Mouse (Mus musculus) myocyte (in vitro differentiated cells): ENCODE data around the gene P3h2. TPM values are rescaled to one million over a fixed set of nuclear protein-coding genes. Genes with fewer than 3 reads are reported as not detected.

Source experiments
- H3K27me3 ChIP-seq: one replicate; pipeline ENCODE4 v1.6.1; 2011; ENCODE audit not compliant: control insufficient read depth, insufficient read depth, insufficient read length
- H3K36me3 ChIP-seq: one replicate; pipeline ENCODE4 v1.6.1; 2011; ENCODE audit not compliant: control insufficient read depth, insufficient read depth
- H3K4me2 ChIP-seq: one replicate; pipeline ENCODE4 v1.6.1; 2011; ENCODE audit warnings: low read depth, control low read depth
- H3K4me3 ChIP-seq: one replicate; pipeline ENCODE4 v1.5.1; 2011; ENCODE audit warnings: mild to moderate bottlenecking, control low read depth, moderate library complexity
- H3K79me2 ChIP-seq: one replicate; pipeline ENCODE4 v1.6.1; 2011; ENCODE audit not compliant: control insufficient read depth, insufficient read depth
- H3ac ChIP-seq: one replicate; pipeline ENCODE4 v1.6.1; 2011; ENCODE audit not compliant: control insufficient read depth, insufficient read length
- CEBPB ChIP-seq: IDR thresholded peaks from 2 replicates; pipeline ENCODE4 v1.6.1; 2011; ENCODE audit warnings: mild to moderate bottlenecking, moderate library complexity; ENCODE audit not compliant: poor library complexity, insufficient read depth, severe bottlenecking
- E2F4 ChIP-seq: IDR thresholded peaks from one replicate; pipeline ENCODE4 v1.6.1; 2011; ENCODE audit warnings: mild to moderate bottlenecking, control low read depth, moderate library complexity; ENCODE audit not compliant: insufficient read depth
- MAX ChIP-seq: IDR thresholded peaks from one replicate; pipeline ENCODE4 v1.6.1; 2011; ENCODE audit warnings: low read depth, mild to moderate bottlenecking, control low read depth
- MYOD1 ChIP-seq, 3 experiments: IDR thresholded peaks; one replicate each; pipeline ENCODE4 v1.6.1; 2011; ENCODE audit warnings: control low read depth in 2 of 3, low read depth in 2 of 3, mild to moderate bottlenecking in 2 of 3, moderate library complexity in 1 of 3; ENCODE audit not compliant: insufficient read length in 2 of 3, control insufficient read depth in 1 of 3
- MYOG ChIP-seq, 3 experiments: IDR thresholded peaks; one replicate each; pipeline ENCODE4 v1.6.1; 2011; ENCODE audit warnings: control low read depth in 2 of 3, low read depth in 2 of 3, mild to moderate bottlenecking in 2 of 3; ENCODE audit not compliant: insufficient read length in 2 of 3, control insufficient read depth in 1 of 3, insufficient read depth in 1 of 3
- POLR2A ChIP-seq: IDR thresholded peaks from one replicate; pipeline ENCODE4 v1.6.1; 2011; ENCODE audit warnings: low read depth, mild to moderate bottlenecking, control low read depth, moderate library complexity; ENCODE audit not compliant: insufficient read length
- POLR2AphosphoS2 ChIP-seq: IDR thresholded peaks from one replicate; pipeline ENCODE4 v1.6.1; 2011; ENCODE audit warnings: low read depth, control low read depth; ENCODE audit not compliant: insufficient read length
- REST ChIP-seq: IDR thresholded peaks from one replicate; pipeline ENCODE4 v1.6.1; 2011; ENCODE audit warnings: mild to moderate bottlenecking, control low read depth, moderate library complexity; ENCODE audit not compliant: insufficient read depth, insufficient read length
- SRF ChIP-seq: IDR thresholded peaks from one replicate; pipeline ENCODE4 v1.6.1; 2011; ENCODE audit warnings: low read depth; ENCODE audit not compliant: control insufficient read depth, insufficient read length
- TCF12 ChIP-seq: IDR thresholded peaks from one replicate; pipeline ENCODE4 v1.6.1; 2011; ENCODE audit warnings: mild to moderate bottlenecking, control low read depth; ENCODE audit not compliant: poor library complexity, insufficient read depth, severe bottlenecking
- TCF3 ChIP-seq: IDR thresholded peaks from one replicate; pipeline ENCODE4 v1.6.1; 2011; ENCODE audit warnings: low read depth, control low read depth; ENCODE audit not compliant: insufficient read length
- USF1 ChIP-seq: IDR thresholded peaks from one replicate; pipeline ENCODE4 v1.6.1; 2011; ENCODE audit warnings: low read depth, mild to moderate bottlenecking, control low read depth, moderate library complexity
- polyA plus RNA-seq: library from polyadenylated mRNA; unstranded; fragments of >200 nt; fragmentation: generic; extraction: Trizol; gene quantifications from one replicate; pipeline ENCODE4 v1.2.1, GENCODE M21; 2012; ENCODE audit warnings: missing spikeins

Gene P3h2
- polyA plus RNA-seq, 1 experiment = 0.88 TPM

- no peaks in the 10 kb centered on the region for H3K36me3 ChIP-seq
- H3K27me3 ChIP-seq = no peaks in the 10 kb centered on the region
- no peaks in the 10 kb centered on the region for H3K79me2 ChIP-seq
- no peak for TF ChIP-seq MYOG (IDR thresholded peaks at IDR 0.05; ENCODE audit: control insufficient read depth in 1 of 3, insufficient read depth in 1 of 3, insufficient read length in 2 of 3, low read depth in 2 of 3)
- H3ac ChIP-seq = no peak overlapping the region
- no peak overlapping the region for H3K4me2 ChIP-seq
- no peak overlapping the region for H3K4me3 ChIP-seq
These were observed 153.6 kb downstream of the P3h2 start for GRCm38 (mm10) chr16:25952005-25952404.

GRCm38 (mm10) chr16:25948067-25948466 is 157.5 kb downstream of the P3h2 start:
- H3K79me2 ChIP-seq = no peaks in the 10 kb centered on the region
- no peaks in the 10 kb centered on the region for H3K36me3 ChIP-seq
- H3ac ChIP-seq = no peak overlapping the region

GRCm38 (mm10) chr16:25945151-25945955 is 160.2 kb downstream of the P3h2 start:
- TF ChIP-seq TCF12 = no peak
- TF ChIP-seq MYOD1 (IDR thresholded peaks at IDR 0.05; ENCODE audit: control insufficient read depth in 1 of 3, insufficient read length in 2 of 3, low read depth in 2 of 3) = no peak
- TF ChIP-seq CEBPB = no peak
- TF ChIP-seq SRF = no peak
- no peak for TF ChIP-seq USF1
- no peak for TF ChIP-seq POLR2A
- TF ChIP-seq REST = no peak
- H3K79me2 ChIP-seq = no peaks in the 10 kb centered on the region
- no peaks in the 10 kb centered on the region for H3K36me3 ChIP-seq
- H3K27me3 ChIP-seq = no peaks in the 10 kb centered on the region
- H3ac ChIP-seq = no peak overlapping the region
- no peak overlapping the region for H3K4me2 ChIP-seq
- H3K4me3 ChIP-seq = no peak overlapping the region

More at GRCm38 (mm10) chr16:25948067-25948466, 157.5 kb downstream of the P3h2 start:
- TF ChIP-seq TCF3 (no peak), POLR2A (no peak), USF1 (no peak), SRF (no peak), MAX (no peak), POLR2AphosphoS2 (no peak), E2F4 (no peak), CEBPB (no peak), MYOD1 (IDR thresholded peaks at IDR 0.05; ENCODE audit: control insufficient read depth in 1 of 3, insufficient read length in 2 of 3, low read depth in 2 of 3) (no peak), MYOG (IDR thresholded peaks at IDR 0.05; ENCODE audit: control insufficient read depth in 1 of 3, insufficient read depth in 1 of 3, insufficient read length in 2 of 3, low read depth in 2 of 3) (no peak)
- Histone ChIP-seq H3K4me2 (no peak overlapping the region), H3K27me3 (no peaks in the 10 kb centered on the region), H3K4me3 (no peak overlapping the region)

GRCm38 (mm10) chr16:25942261-25942660 is 163.3 kb downstream of the P3h2 start:
- Histone ChIP-seq H3K79me2 (no peaks in the 10 kb centered on the region), H3K27me3 (no peaks in the 10 kb centered on the region), H3ac (no peak overlapping the region), H3K4me2 (no peak overlapping the region), H3K4me3 (no peak overlapping the region), H3K36me3 (no peaks in the 10 kb centered on the region)
- TF ChIP-seq POLR2A (no peak), TCF12 (no peak), USF1 (no peak), POLR2AphosphoS2 (no peak), TCF3 (no peak), REST (no peak), MAX (no peak), MYOD1 (IDR thresholded peaks at IDR 0.05; ENCODE audit: control insufficient read depth in 1 of 3, insufficient read length in 2 of 3, low read depth in 2 of 3) (no peak)

- Histone ChIP-seq H3ac (no peak overlapping the region), H3K4me2 (no peak overlapping the region), H3K79me2 (no peaks in the 10 kb centered on the region), H3K4me3 (no peak overlapping the region), H3K27me3 (no peaks in the 10 kb centered on the region), H3K36me3 (no peaks in the 10 kb centered on the region)
- TF ChIP-seq POLR2AphosphoS2 = no peak
- no peak for TF ChIP-seq TCF3
- no peak for TF ChIP-seq REST
- TF ChIP-seq E2F4 = no peak
- no peak for TF ChIP-seq MYOD1 (IDR thresholded peaks at IDR 0.05; ENCODE audit: control insufficient read depth in 1 of 3, insufficient read length in 2 of 3, low read depth in 2 of 3)
- no peak for TF ChIP-seq POLR2A
These were observed 171.4 kb downstream of the P3h2 start for GRCm38 (mm10) chr16:25934181-25934580.

GRCm38 (mm10) chr16:25912185-25912584 is 193.4 kb downstream of the P3h2 start:
- Histone ChIP-seq H3K4me3 (no peak overlapping the region), H3K27me3 (no peaks in the 10 kb centered on the region), H3ac (no peak overlapping the region), H3K4me2 (no peak overlapping the region), H3K79me2 (no peaks in the 10 kb centered on the region), H3K36me3 (no peaks in the 10 kb centered on the region)
- no peak for TF ChIP-seq TCF3
- TF ChIP-seq MYOG (IDR thresholded peaks at IDR 0.05; ENCODE audit: control insufficient read depth in 1 of 3, insufficient read depth in 1 of 3, insufficient read length in 2 of 3, low read depth in 2 of 3) = no peak
- no peak for TF ChIP-seq REST
- TF ChIP-seq MAX = no peak
- TF ChIP-seq USF1 = no peak
- TF ChIP-seq TCF12 = no peak
- TF ChIP-seq MYOD1 (IDR thresholded peaks at IDR 0.05; ENCODE audit: control insufficient read depth in 1 of 3, insufficient read length in 2 of 3, low read depth in 2 of 3) = no peak
- TF ChIP-seq POLR2AphosphoS2 = no peak
- no peak for TF ChIP-seq CEBPB
